Mouse (Mus musculus): Measurements from ENCODE around the gene Lrmda. TPM values are rescaled to one million over a fixed set of nuclear protein-coding genes. Genes with fewer than 3 reads are reported as not detected.

Gene Lrmda
- polyA plus RNA-seq, 1 experiment from 2014 or later: 1.8 TPM

DNA sequence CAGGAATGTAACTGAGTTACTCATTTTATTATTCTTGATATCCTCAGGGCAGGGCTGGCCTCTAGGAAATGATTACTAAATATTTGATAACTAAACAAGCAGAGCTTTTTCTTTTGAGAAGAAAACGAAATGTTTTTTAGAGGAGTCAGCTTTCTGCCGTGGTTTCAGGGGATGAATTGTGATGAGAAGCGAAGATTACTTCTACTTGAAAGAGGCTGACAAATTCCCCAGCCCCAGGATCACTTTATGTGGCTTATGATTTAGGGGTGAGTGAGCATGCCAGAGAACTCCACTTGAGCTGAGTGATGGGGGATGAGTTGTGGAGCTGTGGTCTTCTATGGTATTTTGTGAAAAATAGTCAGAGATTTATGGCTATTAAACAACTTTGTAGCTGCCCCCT is 803.4 kb downstream of the Lrmda start:
- H3K4me2 ChIP-seq (replicated peaks; ENCODE audit: low read depth): no peak overlapping the region
- no peaks in the 10 kb centered on the region for H3K9me3 ChIP-seq (ENCODE audit: control insufficient read depth)
- WGBS: 47% methylated on average over 3 of the region's 3 CpGs
- no peak for ATAC-seq
- no peaks in the 10 kb centered on the region for H3K36me3 ChIP-seq (ENCODE audit: control insufficient read depth, insufficient read depth)
- TF ChIP-seq CTCF (IDR thresholded peaks at IDR 0.05; ENCODE audit: low read depth): no peak
- H3K9ac ChIP-seq (ENCODE audit: low read depth, low read length): no peak overlapping the region
- no peak overlapping the region for H3K4me3 ChIP-seq (ENCODE audit: low read depth, low read length)
- H3K27ac ChIP-seq (ENCODE audit: low read depth, low read length): no peak overlapping the region
- H3K4me1 ChIP-seq (replicated peaks; ENCODE audit: control insufficient read depth, insufficient read depth, low read length): no peaks in the 10 kb centered on the region
- H3K27me3 ChIP-seq (replicated peaks; ENCODE audit: control insufficient read depth, insufficient read depth, low read length): no peaks in the 10 kb centered on the region

DNA sequence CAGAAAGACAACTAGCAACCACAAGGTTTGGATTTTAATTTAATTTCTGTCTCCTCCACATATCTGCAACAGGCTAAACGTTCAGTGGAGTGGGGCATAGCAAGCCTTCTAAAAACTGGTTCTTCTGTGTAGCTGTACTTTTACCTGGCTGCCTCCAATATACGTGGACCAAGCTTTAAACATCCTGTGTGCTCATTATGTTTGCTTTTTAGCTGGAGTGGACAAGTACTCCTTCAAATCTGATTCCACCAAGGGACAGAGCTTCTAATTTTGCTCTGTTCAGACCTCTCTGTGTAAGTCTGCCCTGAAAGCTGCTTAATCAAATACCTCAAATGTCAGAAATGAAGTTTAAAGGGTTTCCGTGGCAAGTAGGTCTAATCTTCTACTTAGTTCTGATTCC is 807.3 kb downstream of the Lrmda start:
- Histone ChIP-seq H3K4me1 (replicated peaks; ENCODE audit: control insufficient read depth, insufficient read depth, low read length) (no peaks in the 10 kb centered on the region), H3K9me3 (ENCODE audit: control insufficient read depth) (no peaks in the 10 kb centered on the region), H3K4me3 (ENCODE audit: low read depth, low read length) (no peak overlapping the region), H3K27me3 (replicated peaks; ENCODE audit: control insufficient read depth, insufficient read depth, low read length) (no peaks in the 10 kb centered on the region), H3K4me2 (replicated peaks; ENCODE audit: low read depth) (no peak overlapping the region), H3K9ac (ENCODE audit: low read depth, low read length) (no peak overlapping the region), H3K27ac (ENCODE audit: low read depth, low read length) (no peak overlapping the region), H3K36me3 (ENCODE audit: control insufficient read depth, insufficient read depth) (no peaks in the 10 kb centered on the region)
- WGBS: 73% methylated on average over 3 of the region's 3 CpGs
- ATAC-seq: no peak
- no peak for TF ChIP-seq CTCF (IDR thresholded peaks at IDR 0.05; ENCODE audit: low read depth)

DNA sequence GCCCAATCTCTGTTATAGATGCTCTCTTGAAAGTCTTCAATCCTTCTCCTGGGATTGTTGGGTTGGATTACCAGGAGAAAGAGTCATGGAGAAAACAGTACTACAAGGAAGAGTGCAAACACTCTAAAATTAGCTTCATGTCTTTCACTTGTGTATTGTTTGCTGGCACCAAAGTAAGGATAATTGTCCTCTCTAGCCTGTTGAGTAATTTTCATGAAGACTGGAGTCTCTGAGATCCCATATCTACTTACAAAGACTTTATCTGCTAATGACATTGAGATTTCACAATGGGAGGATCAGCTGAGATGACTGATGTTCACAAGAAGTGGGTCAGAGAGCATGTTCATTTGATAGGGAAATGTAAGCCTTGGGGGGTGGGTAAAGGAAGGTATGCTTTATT is 817.5 kb downstream of the Lrmda start:
- TF ChIP-seq CTCF (IDR thresholded peaks at IDR 0.05; ENCODE audit: low read depth): no peak

DNA sequence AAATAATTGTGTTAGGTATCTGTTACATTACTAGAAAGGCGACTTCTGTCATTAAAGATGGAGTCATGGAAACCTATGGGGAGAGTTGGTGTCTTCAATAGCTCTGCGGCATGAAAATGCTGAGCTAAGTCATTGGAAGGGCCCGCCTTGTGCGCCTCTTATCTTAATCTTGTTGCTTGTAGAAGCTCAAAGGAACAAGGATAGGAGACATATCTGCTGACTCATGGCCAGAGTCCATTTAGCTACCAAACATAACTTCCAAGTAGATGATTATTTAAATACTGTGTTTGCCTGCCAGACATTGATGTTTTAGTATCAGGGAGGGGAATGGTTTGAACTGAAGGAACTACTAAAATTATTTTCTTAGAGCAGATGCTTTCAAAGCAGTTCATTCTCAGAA is 821.6 kb downstream of the Lrmda start:
- Histone ChIP-seq H3K9ac (ENCODE audit: low read depth, low read length) (no peak overlapping the region), H3K9me3 (ENCODE audit: control insufficient read depth) (no peaks in the 10 kb centered on the region), H3K27me3 (replicated peaks; ENCODE audit: control insufficient read depth, insufficient read depth, low read length) (no peaks in the 10 kb centered on the region), H3K4me2 (replicated peaks; ENCODE audit: low read depth) (no peak overlapping the region), H3K4me3 (ENCODE audit: low read depth, low read length) (no peak overlapping the region), H3K36me3 (ENCODE audit: control insufficient read depth, insufficient read depth) (no peaks in the 10 kb centered on the region), H3K27ac (ENCODE audit: low read depth, low read length) (no peak overlapping the region), H3K4me1 (replicated peaks; ENCODE audit: control insufficient read depth, insufficient read depth, low read length) (no peaks in the 10 kb centered on the region)
- ATAC-seq: no peak
- WGBS: 71% methylated on average over 4 of the region's 4 CpGs
- TF ChIP-seq CTCF (IDR thresholded peaks at IDR 0.05; ENCODE audit: low read depth): no peak

More for the DNA sequence above, 817.5 kb downstream of the Lrmda start:
- no peaks in the 10 kb centered on the region for H3K36me3 ChIP-seq (ENCODE audit: control insufficient read depth, insufficient read depth)
- no peaks in the 10 kb centered on the region for H3K9me3 ChIP-seq (ENCODE audit: control insufficient read depth)
- H3K4me3 ChIP-seq (ENCODE audit: low read depth, low read length): no peak overlapping the region
- no peak overlapping the region for H3K27ac ChIP-seq (ENCODE audit: low read depth, low read length)
- ATAC-seq: no peak
- H3K4me2 ChIP-seq (replicated peaks; ENCODE audit: low read depth): no peak overlapping the region
- H3K4me1 ChIP-seq (replicated peaks; ENCODE audit: control insufficient read depth, insufficient read depth, low read length): no peaks in the 10 kb centered on the region
- H3K9ac ChIP-seq (ENCODE audit: low read depth, low read length): no peak overlapping the region
- no peaks in the 10 kb centered on the region for H3K27me3 ChIP-seq (replicated peaks; ENCODE audit: control insufficient read depth, insufficient read depth, low read length)

DNA sequence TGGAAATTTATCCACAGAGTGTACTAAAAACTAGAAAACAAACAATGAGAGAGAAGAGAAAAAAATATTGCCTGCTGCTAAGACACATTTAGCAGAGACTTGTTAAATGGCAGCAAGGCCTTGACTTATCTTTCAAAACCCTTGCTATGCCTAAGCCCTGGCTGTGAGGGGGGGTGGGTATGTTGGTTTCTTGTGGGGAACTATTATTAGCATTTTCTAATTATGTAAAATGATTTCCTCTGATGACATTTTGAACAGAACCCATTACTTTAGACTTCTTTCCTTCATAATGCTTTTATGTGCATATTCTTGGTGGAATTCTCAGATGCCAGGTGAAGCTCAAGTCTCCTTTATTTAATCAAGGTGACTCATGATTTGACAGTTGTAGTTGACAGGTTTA is 824.5 kb downstream of the Lrmda start:
- no peak overlapping the region for H3K4me3 ChIP-seq (ENCODE audit: low read depth, low read length)
- no peak overlapping the region for H3K9ac ChIP-seq (ENCODE audit: low read depth, low read length)
- no peaks in the 10 kb centered on the region for H3K27me3 ChIP-seq (replicated peaks; ENCODE audit: control insufficient read depth, insufficient read depth, low read length)
- no peak for TF ChIP-seq CTCF (IDR thresholded peaks at IDR 0.05; ENCODE audit: low read depth)
- no peaks in the 10 kb centered on the region for H3K4me1 ChIP-seq (replicated peaks; ENCODE audit: control insufficient read depth, insufficient read depth, low read length)
- H3K36me3 ChIP-seq (ENCODE audit: control insufficient read depth, insufficient read depth): no peaks in the 10 kb centered on the region
- H3K4me2 ChIP-seq (replicated peaks; ENCODE audit: low read depth): no peak overlapping the region
- H3K27ac ChIP-seq (ENCODE audit: low read depth, low read length): no peak overlapping the region
- H3K9me3 ChIP-seq (ENCODE audit: control insufficient read depth): no peaks in the 10 kb centered on the region
- ATAC-seq: no peak

DNA sequence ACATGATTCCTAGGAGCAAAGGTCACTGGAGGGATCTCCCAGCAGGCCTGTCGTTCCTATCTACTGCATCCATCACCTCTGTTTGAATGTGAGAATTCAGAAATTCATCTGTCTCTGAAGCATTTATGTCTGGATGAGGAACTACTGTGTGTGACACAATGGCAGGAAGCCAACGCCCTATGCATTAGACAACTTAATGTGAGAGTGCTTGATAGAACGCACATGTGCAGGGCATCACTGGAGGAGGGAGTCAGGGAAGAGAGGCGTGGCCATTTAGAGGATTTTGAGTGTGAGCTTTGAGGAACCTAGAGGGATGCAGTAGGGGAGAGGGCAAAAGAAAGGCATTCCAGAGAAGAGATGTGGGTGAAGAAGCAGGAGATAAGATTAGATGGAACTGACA is 825.9 kb downstream of the Lrmda start:
- no peaks in the 10 kb centered on the region for H3K9me3 ChIP-seq (ENCODE audit: control insufficient read depth)
- no peak overlapping the region for H3K27ac ChIP-seq (ENCODE audit: low read depth, low read length)
- no peak overlapping the region for H3K9ac ChIP-seq (ENCODE audit: low read depth, low read length)
- no peaks in the 10 kb centered on the region for H3K36me3 ChIP-seq (ENCODE audit: control insufficient read depth, insufficient read depth)
- TF ChIP-seq CTCF (IDR thresholded peaks at IDR 0.05; ENCODE audit: low read depth): no peak
- no peaks in the 10 kb centered on the region for H3K27me3 ChIP-seq (replicated peaks; ENCODE audit: control insufficient read depth, insufficient read depth, low read length)
- ATAC-seq: no peak
- H3K4me1 ChIP-seq (replicated peaks; ENCODE audit: control insufficient read depth, insufficient read depth, low read length): no peaks in the 10 kb centered on the region
- 66% methylated on average over 4 of the region's 4 CpGs for WGBS
- no peak overlapping the region for H3K4me3 ChIP-seq (ENCODE audit: low read depth, low read length)
- H3K4me2 ChIP-seq (replicated peaks; ENCODE audit: low read depth): no peak overlapping the region

Data from intestine, postnatal 0 days (tissue).